Mouse (Mus musculus) c-Kit-positive CD71-negative TER-119-negative erythroid progenitor cells, embryonic 14.5 days (primary cell): ENCODE measurements at regions not wholly inside any gene's neighbourhood (a gene's known extent, or its start where the extent isn't known, plus 50 kb on each side); places are given as distances from the start of the nearest gene placed in this dataset.
A peak's percentile ranks its signal among the peaks of the same experiment; 100 is the strongest.

Experiments
- DNase-seq: peaks from one replicate; pipeline ENCODE4 v3.0.0-alpha.2; 2013; ENCODE audit warnings: low read depth

- no peak for DNase-seq
These were observed 174.2 kb downstream of the Mroh4 start for GRCm38 (mm10) chr15:74461935-74462334.

DNA sequence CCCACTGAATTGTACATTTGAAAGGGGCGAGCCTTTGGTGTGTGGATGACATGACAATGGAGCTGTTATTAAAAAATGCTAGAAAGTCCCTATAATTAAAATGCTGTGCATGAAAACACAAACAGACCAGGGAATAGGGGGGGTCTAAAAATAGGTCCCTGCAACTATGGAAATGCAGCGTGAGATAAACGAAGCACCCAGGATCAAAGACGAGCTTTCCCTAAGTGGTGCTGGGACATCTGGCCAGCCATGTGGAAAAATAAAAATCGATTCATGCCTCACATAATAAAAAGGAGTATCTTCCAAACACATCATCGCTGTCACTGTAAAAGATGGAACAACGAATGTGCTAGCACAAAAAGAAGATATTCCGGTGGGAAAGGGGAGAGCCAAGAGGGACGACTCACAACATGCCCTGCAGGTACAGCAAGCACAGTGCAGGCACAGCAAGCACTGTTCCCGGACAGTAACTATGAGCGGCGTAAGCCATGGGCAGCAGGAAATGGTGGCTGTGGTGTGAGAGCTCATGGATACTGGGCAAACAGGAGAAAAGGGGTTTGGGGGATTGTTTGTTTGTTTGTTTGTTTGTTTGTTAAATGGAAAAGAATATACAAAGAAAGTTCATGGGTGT is 176.7 kb downstream of the Mroh4 start:
- DNase-seq, result no peak

GRCm38 (mm10) chr15:74458940-74459339 is 177.2 kb downstream of the Mroh4 start:
- DNase-seq, result no peak

DNA sequence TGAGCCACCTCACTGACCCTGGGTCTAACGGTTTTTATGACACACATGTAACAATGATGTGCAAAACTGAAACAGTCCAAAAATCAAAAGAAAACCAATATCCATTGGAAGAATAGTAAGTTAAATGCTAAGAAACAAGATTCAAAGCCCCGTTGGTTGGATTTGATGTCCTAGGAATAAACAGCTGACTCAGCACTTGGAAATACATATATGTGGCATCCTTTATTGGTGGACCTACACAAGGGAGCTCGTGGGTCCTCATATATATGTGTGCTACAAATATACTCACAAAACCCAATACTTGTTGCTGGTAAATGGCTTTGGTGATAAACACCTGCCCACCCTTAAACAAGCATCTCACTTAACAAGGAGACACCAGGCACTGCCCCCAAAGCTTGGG is 178.2 kb downstream of the Mroh4 start:
- DNase-seq, result no peak

- DNase-seq, result no peak
These were observed 179.5 kb downstream of the Mroh4 start for GRCm38 (mm10) chr15:74456675-74457040.

DNA sequence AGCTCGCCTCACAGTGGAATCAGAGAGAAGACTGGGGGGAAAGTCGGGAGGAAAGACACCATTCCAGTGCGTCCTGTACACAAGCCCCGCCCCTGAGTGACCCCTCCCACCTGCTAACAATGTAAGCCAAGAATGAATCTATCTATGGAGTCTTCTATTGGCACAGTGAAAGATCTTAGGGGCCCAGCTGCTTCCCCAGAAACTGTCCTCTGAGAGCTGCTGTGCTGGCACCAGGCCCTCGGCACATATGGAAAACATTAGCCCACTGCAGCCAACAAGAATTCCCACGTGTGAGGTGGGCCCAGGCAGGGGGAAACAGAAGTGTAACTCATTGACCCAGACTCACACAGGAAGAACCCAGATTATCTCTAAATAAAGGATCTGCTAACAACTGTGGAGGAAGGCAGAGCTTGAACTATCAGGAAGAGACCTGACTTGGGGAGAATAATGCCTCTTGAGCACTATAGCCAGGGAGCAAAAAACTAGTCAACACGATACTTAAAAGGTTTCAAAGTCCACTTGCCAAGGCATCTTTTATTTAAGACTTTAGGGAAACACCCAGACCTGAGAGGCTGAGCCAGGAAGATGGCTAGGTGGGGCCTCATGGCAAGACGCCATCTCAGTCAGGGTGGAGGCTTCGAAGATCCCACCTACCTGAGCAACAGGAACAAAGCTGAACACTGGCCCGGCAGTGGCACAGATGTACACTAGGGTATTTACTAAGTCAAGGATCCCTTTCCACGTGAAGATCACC is 180.1 kb downstream of the Mroh4 start:
- DNase-seq, result no peak

DNA sequence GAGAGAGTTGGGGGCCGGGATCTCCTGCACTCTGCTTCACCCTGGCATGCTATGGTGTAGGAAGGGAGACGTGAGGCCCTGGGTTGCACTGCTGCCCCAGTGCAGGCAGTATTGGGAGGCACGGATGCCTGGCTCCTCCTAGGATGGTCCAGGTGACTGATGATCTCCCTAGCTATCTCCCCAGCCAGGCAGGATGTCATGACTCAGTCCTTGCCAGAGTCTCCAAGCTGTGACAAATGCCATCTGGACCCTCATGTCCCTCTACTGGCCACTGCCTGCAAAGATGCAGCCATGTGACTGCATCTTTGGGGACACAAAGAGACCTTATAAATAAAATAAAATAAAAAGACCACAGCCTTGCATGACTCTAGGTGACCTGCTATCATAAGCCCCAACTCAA is 181.6 kb downstream of the Mroh4 start:
- no peak for DNase-seq

GRCm38 (mm10) chr15:74453810-74454209 is 182.3 kb downstream of the Mroh4 start:
- DNase-seq, result no peak

DNA sequence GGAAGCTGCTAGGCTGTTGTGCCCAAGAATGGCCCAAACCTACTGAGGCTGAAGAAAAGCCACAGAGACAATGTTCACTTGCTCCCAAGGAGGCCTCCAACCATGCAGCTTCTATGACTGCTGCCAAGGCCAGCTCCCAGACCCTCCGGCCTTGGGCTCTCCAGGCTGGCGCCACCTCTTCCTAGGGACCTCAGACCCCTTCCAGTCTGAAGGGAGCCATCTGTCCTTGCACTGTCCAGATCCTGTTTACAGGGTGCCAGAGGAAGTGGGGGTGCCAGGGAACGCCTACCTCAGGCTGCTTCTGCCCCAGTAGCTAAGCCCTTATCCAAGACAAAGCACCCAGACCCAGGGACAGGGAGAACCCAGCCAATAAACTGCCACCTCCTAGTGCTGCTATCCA is 183.7 kb downstream of the Mroh4 start:
- no peak for DNase-seq

DNA sequence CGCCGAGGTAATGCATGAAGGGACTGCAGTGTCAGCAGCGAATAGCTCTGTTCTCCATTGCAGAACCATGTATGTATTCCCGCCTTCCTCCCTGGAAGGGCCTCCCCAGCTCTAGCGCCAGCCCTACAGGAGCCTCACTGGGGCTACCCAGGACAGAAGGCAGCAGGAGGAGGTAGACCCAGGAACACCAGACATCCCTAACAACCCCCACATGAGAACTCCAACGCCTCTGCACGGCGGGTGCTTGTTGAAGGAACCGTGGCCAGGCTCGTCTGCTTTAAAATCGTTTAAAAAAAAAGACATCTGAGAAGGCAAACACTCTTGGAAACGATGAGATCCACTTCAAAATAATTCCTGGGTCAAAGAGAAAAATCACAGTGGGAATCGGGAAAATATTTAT is 194.3 kb downstream of the Mroh4 start:
- DNase-seq, result no peak

DNA sequence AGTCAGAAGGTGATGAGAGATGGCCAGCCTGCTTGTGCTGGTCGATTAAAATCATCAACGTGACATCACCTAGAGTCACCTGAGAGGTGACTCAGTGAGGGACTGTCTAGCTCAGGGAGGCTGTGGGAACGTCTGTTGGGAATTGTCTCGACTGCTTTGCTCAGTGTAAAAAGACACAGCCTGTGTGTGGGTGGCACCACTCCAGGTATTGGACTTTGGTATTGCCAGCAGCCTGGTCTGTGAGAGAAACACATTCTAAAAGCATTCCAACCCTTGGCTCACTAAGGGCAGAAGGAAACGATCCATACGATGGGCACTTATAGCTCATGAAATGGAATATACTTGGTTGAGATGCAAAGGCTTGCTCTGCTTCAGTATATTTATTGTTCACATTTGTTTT is 209.2 kb downstream of the Mroh4 start:
- no peak for DNase-seq

DNA sequence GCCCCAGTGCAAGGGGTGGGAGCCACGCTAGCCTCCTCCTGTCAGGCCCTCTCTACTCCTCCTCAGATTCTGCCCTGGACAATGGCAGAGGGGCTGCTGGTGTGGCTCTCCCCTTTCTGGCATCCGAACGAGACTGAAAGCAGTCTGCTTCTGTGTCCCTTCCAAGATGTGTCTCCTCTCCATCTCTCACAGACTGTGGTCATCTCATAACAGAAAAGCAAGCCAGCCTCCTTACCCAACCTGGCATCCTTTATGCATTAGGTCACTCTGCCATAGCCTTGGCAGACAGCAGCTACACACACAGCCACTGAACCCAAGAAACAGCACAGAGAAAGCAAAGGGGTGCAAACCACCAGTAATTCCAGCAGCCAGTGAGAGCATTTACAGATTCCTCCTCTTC is 213.2 kb downstream of the Mroh4 start:
- DNase-seq, result no peak

- no peak for DNase-seq
These were observed 215.6 kb downstream of the Mroh4 start for GRCm38 (mm10) chr15:74420550-74420949.

DNA sequence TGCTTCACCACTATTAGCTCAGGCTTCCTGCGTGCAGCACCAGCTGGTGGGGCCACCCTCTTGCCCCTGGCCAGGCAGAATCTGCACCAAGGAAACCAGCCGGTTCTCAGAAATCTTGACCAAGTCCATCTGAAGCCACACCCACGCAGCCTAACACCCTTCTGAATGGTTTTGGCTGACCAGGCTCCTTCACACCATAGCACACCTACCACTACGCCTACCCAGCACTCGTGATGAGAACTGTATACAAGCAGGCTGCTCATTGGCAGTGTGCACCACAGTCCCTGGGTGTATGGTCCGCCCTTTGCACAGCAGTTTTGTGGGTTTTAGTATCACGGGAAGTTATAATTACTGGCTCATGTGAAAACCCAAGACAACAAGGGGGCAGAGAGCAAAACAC is 217.5 kb downstream of the Mroh4 start:
- DNase-seq, result no peak

DNA sequence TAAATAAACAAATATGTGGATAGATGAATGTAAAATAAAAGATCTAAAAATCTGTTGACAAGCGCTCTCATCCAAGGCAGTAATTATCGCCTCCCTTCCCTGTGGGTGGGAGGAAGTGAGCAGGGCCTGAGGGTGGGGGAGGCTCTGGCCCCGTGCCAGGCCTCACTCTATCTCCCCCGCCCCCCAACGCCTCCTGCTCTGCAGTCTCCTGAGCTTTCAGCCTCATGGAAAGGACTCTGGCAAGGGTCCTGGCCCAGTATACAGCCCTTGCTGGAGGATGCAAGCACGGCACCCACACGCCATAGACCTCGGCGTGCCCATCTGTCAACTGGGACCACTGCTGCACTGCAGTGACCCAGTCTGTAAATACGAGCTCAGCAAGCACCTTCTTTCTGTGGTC is 222.9 kb downstream of the Mroh4 start:
- no peak for DNase-seq

GRCm38 (mm10) chr15:74412261-74412660 is 223.9 kb downstream of the Mroh4 start:
- no peak for DNase-seq

DNA sequence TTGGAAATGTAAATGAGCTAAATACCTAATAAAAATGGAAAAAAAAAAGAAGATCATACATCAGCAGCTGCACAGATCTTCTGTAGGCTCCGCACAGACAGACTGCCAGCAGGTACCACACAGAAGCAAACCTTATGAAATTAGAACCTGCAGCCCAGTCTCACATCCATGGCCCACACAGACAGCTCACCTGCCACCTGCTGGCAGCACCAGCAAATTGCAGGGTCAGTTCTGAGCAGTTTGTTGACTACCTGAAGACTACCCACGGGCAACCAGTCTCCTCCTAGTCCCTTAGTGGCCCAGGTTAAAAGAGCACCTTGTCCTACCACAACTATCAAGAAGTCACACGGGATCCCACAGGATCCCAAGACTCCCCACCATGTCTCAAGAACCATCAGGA is 225.1 kb downstream of the Mroh4 start:
- peak; percentile 1 for DNase-seq

DNA sequence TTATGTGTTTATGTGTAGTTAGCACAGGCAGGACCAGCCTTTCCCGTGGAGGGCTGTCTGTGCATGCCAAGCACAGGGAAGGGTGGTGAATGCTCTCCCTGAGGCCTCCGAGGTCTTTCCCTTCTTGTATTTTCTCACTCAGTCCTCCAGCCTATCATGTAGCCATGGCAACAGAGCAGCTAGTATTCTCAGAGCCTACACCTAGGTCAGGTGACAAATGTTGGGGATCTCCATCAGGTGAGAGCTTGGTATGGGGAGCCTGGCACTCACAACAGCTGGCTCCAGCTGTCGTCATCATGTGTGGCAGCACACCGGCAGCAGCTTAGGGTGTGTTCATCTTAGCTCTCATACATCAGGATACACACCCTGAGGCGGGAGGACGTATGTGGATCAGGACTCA is 231.3 kb downstream of the Mroh4 start:
- no peak for DNase-seq

DNA sequence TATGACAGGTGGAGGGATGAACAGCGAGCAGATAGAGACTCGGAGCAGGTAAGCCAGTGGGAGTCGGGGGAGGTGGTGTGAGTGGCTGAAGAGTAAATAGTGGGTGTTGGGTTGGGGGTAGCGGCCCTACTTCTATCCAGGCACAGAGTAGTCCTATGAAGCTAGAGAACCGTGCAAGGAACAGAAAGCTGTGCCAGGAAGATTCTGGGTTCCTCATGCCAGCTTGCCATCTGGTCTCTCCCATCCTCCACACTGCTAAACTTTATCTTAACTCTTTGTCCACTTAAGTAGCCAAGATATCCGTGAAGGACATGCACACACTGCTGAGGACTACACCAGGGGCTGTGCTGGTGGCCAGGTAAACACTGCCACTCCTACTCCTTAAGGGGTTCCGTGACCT is 234.9 kb downstream of the Mroh4 start:
- no peak for DNase-seq

DNA sequence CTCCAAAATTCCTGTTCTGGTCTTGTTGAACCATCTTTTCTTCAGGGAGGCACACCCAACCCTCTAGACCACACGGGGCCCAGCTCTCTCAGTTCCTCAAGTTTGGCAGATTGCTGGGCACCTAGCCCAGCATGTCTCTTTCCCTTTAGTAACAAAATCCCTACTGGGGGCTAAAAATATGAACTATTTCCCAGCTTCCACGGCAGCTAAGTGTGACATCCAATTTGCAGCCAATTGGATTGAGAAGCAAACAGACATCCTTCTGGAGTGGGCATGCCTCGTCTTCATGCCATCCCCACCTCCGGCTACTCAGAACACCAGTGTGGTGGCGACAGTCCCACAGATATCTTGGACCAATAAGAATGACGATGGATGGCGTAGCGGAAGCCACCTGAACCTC is 240.1 kb downstream of the Mroh4 start:
- DNase-seq, result no peak

GRCm38 (mm10) chr15:74387533-74387932 is 248.6 kb downstream of the Mroh4 start:
- DNase-seq, result no peak

DNA sequence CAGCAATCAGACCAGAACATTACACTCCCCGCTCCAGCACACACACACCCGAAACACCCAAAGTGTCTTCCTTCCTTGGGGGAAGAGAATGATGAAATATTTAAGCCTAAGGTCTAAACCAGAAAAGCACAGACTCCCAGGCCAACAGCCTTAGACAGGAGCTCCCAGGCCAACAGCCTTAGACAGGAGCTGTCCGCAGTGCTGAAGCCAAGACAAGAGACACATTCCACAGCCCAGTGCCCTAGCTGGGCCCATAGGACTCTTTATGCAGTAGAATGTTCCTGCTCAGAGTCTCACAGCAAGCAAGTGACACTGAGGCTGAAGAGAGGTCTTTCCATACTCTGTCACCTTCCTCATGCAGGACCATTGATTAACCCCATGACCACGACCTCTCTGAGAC is 253.6 kb downstream of the Mroh4 start:
- DNase-seq, result peak; percentile 3

- DNase-seq, result no peak
These were observed 256.8 kb downstream of the Mroh4 start for GRCm38 (mm10) chr15:74379366-74379765.

GRCm38 (mm10) chr15:74369461-74369860 is 266.7 kb downstream of the Mroh4 start:
- DNase-seq, result no peak
